Mouse (Mus musculus) layer of hippocampus, postnatal 25 days (tissue): ENCODE measurements around the gene Hsd3b7. TPM values are rescaled to one million over a fixed set of nuclear protein-coding genes. Genes with fewer than 3 reads are reported as not detected.
"Not testable (repeated sequence)": the region's sequence is repeated elsewhere in the genome, so short reads cannot be mapped to it uniquely, and the experiment has no call there.

Experiments
- DNase-seq, 2 experiments: peaks; one replicate each; pipeline ENCODE4 v3.0.0; 2022; ENCODE audit warnings: mixed read lengths in 2 of 2, low spot score in 1 of 2; ENCODE audit errors: extremely low spot score in 1 of 2
- total RNA-seq, 2 experiments: library from RNA; stranded (reverse); gene quantifications; 2 replicates each; pipeline ENCODE4 v1.2.3; 2021

Hsd3b7 gene
- total RNA-seq, 2 experiments from 2014 or later = 4.5 to 5.3 TPM

- peak in 1 of 2 experiments; percentile 60 for DNase-seq
These were observed 26.6 kb upstream of the Hsd3b7 start for GRCm38 (mm10) chr7:127773664-127774384.

GRCm38 (mm10) chr7:127775837-127776236, 24.6 kb upstream of the Hsd3b7 start:
- DNase-seq = not testable (repeated sequence)

GRCm38 (mm10) chr7:127776426-127776825, 24.0 kb upstream of the Hsd3b7 start, which contains the start of gene Setd1a:
TSS of gene Setd1a (plus strand) at chr7:127776670.
- DNase-seq = peak; percentile 72 to 89

- DNase-seq = peak; percentile 90 to 96
These were observed 23.4 kb upstream of the Hsd3b7 start for GRCm38 (mm10) chr7:127776878-127777473.

- DNase-seq = peak in 1 of 2 experiments; percentile 41
These were observed 22.7 kb upstream of the Hsd3b7 start for GRCm38 (mm10) chr7:127777474-127778266.

GRCm38 (mm10) chr7:127778350-127778749, 22.1 kb upstream of the Hsd3b7 start:
- DNase-seq = no peak

GRCm38 (mm10) chr7:127785308-127785707, 15.1 kb upstream of the Hsd3b7 start, which contains the start of gene Gm49388:
TSS of gene Gm49388 (plus strand) at chr7:127785608.
- DNase-seq = no peak

GRCm38 (mm10) chr7:127797076-127797845, 3.1 kb upstream of the Hsd3b7 start:
- no peak for DNase-seq

- DNase-seq = no peak
These were observed 1.8 kb upstream of the Hsd3b7 start for GRCm38 (mm10) chr7:127798591-127798990.

- no peak for DNase-seq
These were observed 1.2 kb upstream of the Hsd3b7 start for GRCm38 (mm10) chr7:127799211-127799610.

GRCm38 (mm10) chr7:127799738-127800137, 666 bp upstream of the Hsd3b7 start:
- DNase-seq = no peak

GRCm38 (mm10) chr7:127801010-127801621, 712 bp downstream of the Hsd3b7 start:
- no peak for DNase-seq

GRCm38 (mm10) chr7:127802313-127802712, 1.9 kb downstream of the Hsd3b7 start:
- DNase-seq = no peak

- DNase-seq = no peak
These were observed 8.4 kb downstream of the Hsd3b7 start for GRCm38 (mm10) chr7:127808821-127809220.

- no peak for DNase-seq
These were observed 9.4 kb downstream of the Hsd3b7 start for GRCm38 (mm10) chr7:127809846-127810245.

GRCm38 (mm10) chr7:127810650-127811049, 10.2 kb downstream of the Hsd3b7 start:
- no peak for DNase-seq

- DNase-seq = no peak
These were observed 10.8 kb downstream of the Hsd3b7 start for GRCm38 (mm10) chr7:127811240-127811639.

GRCm38 (mm10) chr7:127812292-127812691, 11.9 kb downstream of the Hsd3b7 start:
- no peak for DNase-seq

GRCm38 (mm10) chr7:127813821-127814220, 13.4 kb downstream of the Hsd3b7 start:
- DNase-seq = no peak
